Mouse (Mus musculus) heart, embryonic 16.5 days (tissue): ENCODE data around the gene Acad8. TPM values are rescaled to one million over a fixed set of nuclear protein-coding genes. Genes with fewer than 3 reads are reported as not detected.

Experiments
- polyA plus RNA-seq: library from polyadenylated mRNA; unstranded; fragments of >200 nt; fragmentation: Nextera tagmentation; extraction: Ambion mirVana; gene quantifications from 2 replicates; pipeline ENCODE4 v1.2.1, GENCODE M21; 2015

Acad8 gene
- polyA plus RNA-seq, 1 experiment from 2014 or later: 37.1 TPM

Other genes starting within 250 kb of the Acad8 start
- 1.00 and 1.6 TPM in 2 replicates for gene Glb1l2, start 193.1 kb downstream of the Acad8 start, polyA plus RNA-seq
- not detected in 2 replicates for gene Glb1l3, start 138.7 kb downstream of the Acad8 start, polyA plus RNA-seq
- gene Gm1110, start 76.5 kb downstream of the Acad8 start, polyA plus RNA-seq: 0.12 TPM in 1 of 2 replicates, not detected in the other
- gene Thyn1, start 144 bp upstream of the Acad8 start, polyA plus RNA-seq: 89.7 and 90.6 TPM in 2 replicates
- 21.2 and 22.3 TPM in 2 replicates for gene Vps26b, start 30.5 kb upstream of the Acad8 start, polyA plus RNA-seq
- gene Ncapd3, start 30.6 kb upstream of the Acad8 start, polyA plus RNA-seq: 21.0 and 22.8 TPM in 2 replicates
- 40.0 and 40.7 TPM in 2 replicates for gene Jam3, start 155.9 kb upstream of the Acad8 start, polyA plus RNA-seq